Mouse (Mus musculus) heart, embryonic 12.5 days (tissue): Measurements from ENCODE around the gene Ddb2. TPM values are rescaled to one million over a fixed set of nuclear protein-coding genes. Genes with fewer than 3 reads are reported as not detected.

Experiments
- ATAC-seq: fragments of 200-750 bp; cut with Nextera tagmentation; 2 replicates; pipeline ENCODE4 v1.8.0; 2017; ENCODE audit warnings: moderate TSS enrichment, moderate library complexity; ENCODE audit not compliant: insufficient number of reproducible peaks, low FRiP score
- H3K27ac ChIP-seq: fragments of 300-500 bp; sonication (generic); 2 replicates; pipeline ENCODE4 v1.5.1; 2016; ENCODE audit warnings: mild to moderate bottlenecking, moderate library complexity; ENCODE audit not compliant: poor library complexity, severe bottlenecking
- H3K27me3 ChIP-seq: fragments of 300-500 bp; sonication (generic); replicated peaks from 2 replicates; pipeline ENCODE4 v1.6.1; 2016; ENCODE audit warnings: mild to moderate bottlenecking, moderate library complexity
- H3K36me3 ChIP-seq: fragments of 300-500 bp; sonication (generic); 2 replicates; pipeline ENCODE4 v1.6.1; 2016; ENCODE audit warnings: mild to moderate bottlenecking, moderate library complexity
- H3K4me1 ChIP-seq: fragments of 300-500 bp; sonication (generic); replicated peaks from 2 replicates; pipeline ENCODE4 v1.6.1; 2016; ENCODE audit warnings: mild to moderate bottlenecking
- H3K4me2 ChIP-seq: fragments of 300-500 bp; sonication (generic); 2 replicates; pipeline ENCODE4 v1.6.1; 2016; ENCODE audit warnings: mild to moderate bottlenecking, moderate library complexity
- H3K4me3 ChIP-seq: fragments of 300-500 bp; sonication (generic); 2 replicates; pipeline ENCODE4 v1.5.1; 2016; ENCODE audit warnings: mild to moderate bottlenecking
- H3K9ac ChIP-seq: fragments of 300-500 bp; sonication (generic); 2 replicates; pipeline ENCODE4 v1.6.1; 2016; ENCODE audit warnings: mild to moderate bottlenecking, moderate library complexity
- H3K9me3 ChIP-seq: fragments of 300-500 bp; sonication (generic); replicated peaks from 2 replicates; pipeline ENCODE4 v1.6.1; 2016; ENCODE audit warnings: mild to moderate bottlenecking, moderate library complexity
- WGBS: fragments of 180-500 bp; shearing (Covaris S2); methylation state at CpG from one replicate; pipeline ENCODE4 v1.1.7; 2016; 5-methylcytosine and 5-hydroxymethylcytosine counted together
- polyA plus RNA-seq: library from polyadenylated mRNA; unstranded; fragments of >200 nt; fragmentation: Nextera tagmentation; extraction: Ambion mirVana; gene quantifications from 2 replicates; pipeline ENCODE4 v1.2.1, GENCODE M21; 2016

Gene Ddb2
- polyA plus RNA-seq, 1 experiment from 2014 or later, result 7.5 TPM

DNA sequence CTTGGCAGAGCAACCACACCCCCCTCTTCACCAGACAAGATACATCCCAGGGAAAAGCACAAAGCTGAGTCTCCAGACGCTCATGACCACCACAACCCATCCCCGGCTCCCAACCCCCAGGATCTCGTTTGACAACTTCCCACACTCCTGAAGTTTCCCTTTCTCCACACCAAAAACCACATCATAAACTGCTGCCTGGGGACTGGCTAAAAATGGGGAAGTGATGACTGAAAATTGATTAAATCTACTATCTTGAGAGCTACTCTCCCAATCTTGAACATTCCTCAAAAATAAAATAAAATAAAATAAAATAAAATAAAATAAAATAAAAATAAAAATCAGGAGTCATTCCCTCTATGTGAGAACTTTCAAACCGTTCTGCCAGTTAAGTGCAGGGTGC lies 73.8 kb downstream of the Ddb2 start:
- H3K27me3 ChIP-seq, result no peaks in the 10 kb centered on the region
- WGBS, result 78% methylated on average over 4 of the region's 4 CpGs

More for the DNA sequence above, 73.8 kb downstream of the Ddb2 start:
- Histone ChIP-seq H3K36me3 (peaks cover 7% of the 10 kb centered on the region; the same call in 1 of the 2 replicates), H3K4me2 (no peak overlapping the region), H3K9me3 (no peaks in the 10 kb centered on the region), H3K9ac (no peak overlapping the region), H3K27ac (no peak overlapping the region), H3K4me1 (peaks cover 30% of the 10 kb centered on the region), H3K4me3 (no peak overlapping the region)
- no peak for ATAC-seq

Other genes with a start within 250 kb of the Ddb2 start
- 17.2 and 17.8 TPM in 2 replicates for gene Rapsn, start 201.4 kb downstream of the Ddb2 start, polyA plus RNA-seq
- gene Psmc3, start 183.0 kb downstream of the Ddb2 start, polyA plus RNA-seq, result 245 and 252 TPM in 2 replicates
- 42.5 and 44.3 TPM in 2 replicates for gene Slc39a13, start 166.6 kb downstream of the Ddb2 start, polyA plus RNA-seq
- gene Spi1, start 154.6 kb downstream of the Ddb2 start, polyA plus RNA-seq, result 3.0 and 3.1 TPM in 2 replicates
- gene Mybpc3, start 118.8 kb downstream of the Ddb2 start, polyA plus RNA-seq, result 1,039 and 1,047 TPM in 2 replicates
- 6.5 and 7.7 TPM in 2 replicates for gene Madd, start 53.1 kb downstream of the Ddb2 start, polyA plus RNA-seq
- 1.2 and 2.5 TPM in 2 replicates for gene Nr1h3, start 34.1 kb downstream of the Ddb2 start, polyA plus RNA-seq
- gene Acp2, start 34.1 kb downstream of the Ddb2 start, polyA plus RNA-seq, result 18.2 and 22.3 TPM in 2 replicates
- 30.4 and 31.9 TPM in 2 replicates for gene Pacsin3, start 19.0 kb upstream of the Ddb2 start, polyA plus RNA-seq
- gene Arfgap2, start 28.0 kb upstream of the Ddb2 start, polyA plus RNA-seq, result 73.9 and 74.2 TPM in 2 replicates
- gene 1110051M20Rik, start 207.7 kb upstream of the Ddb2 start, polyA plus RNA-seq, result 35.7 and 40.1 TPM in 2 replicates
- gene Lrp4, start 220.5 kb upstream of the Ddb2 start, polyA plus RNA-seq, result 4.4 and 4.9 TPM in 2 replicates